Mouse (Mus musculus): ENCODE data around the gene 5830473C10Rik. TPM values are rescaled to one million over a fixed set of nuclear protein-coding genes. Genes with fewer than 3 reads are reported as not detected.
A peak's percentile ranks its signal among the peaks of the same experiment; 100 is the strongest.

The 5830473C10Rik gene
- polyA plus RNA-seq, 1 experiment from 2014 or later = not detected

- no peak; the same call in 1 of the 2 replicates for ATAC-seq (ENCODE audit: extremely low read depth, insufficient number of reproducible peaks, low FRiP score, low TSS enrichment)
- H3K27ac ChIP-seq (replicated peaks) = no peak overlapping the region
- H3K4me3 ChIP-seq = no peak overlapping the region
- H3K4me1 ChIP-seq = peaks cover 21% of the 10 kb centered on the region
- H3K9ac ChIP-seq = no peak overlapping the region
- no peak overlapping the region for H3K4me2 ChIP-seq
- H3K36me3 ChIP-seq = no peaks in the 10 kb centered on the region
- no peaks in the 10 kb centered on the region for H3K27me3 ChIP-seq (replicated peaks)
- H3K9me3 ChIP-seq = no peaks in the 10 kb centered on the region
Observed at GRCm38 (mm10) chr5:90568338-90568737, 7.4 kb downstream of the 5830473C10Rik start.

GRCm38 (mm10) chr5:90571216-90571615 lies 10.3 kb downstream of the 5830473C10Rik start:
- ATAC-seq (ENCODE audit: extremely low read depth, insufficient number of reproducible peaks, low FRiP score, low TSS enrichment) = no peak

GRCm38 (mm10) chr5:90577751-90578150 lies 16.8 kb downstream of the 5830473C10Rik start:
- H3K4me1 ChIP-seq = no peaks in the 10 kb centered on the region
- H3K4me3 ChIP-seq = no peak overlapping the region
- no peak for ATAC-seq (ENCODE audit: extremely low read depth, insufficient number of reproducible peaks, low FRiP score, low TSS enrichment)
- no peak overlapping the region for H3K4me2 ChIP-seq
- no peaks in the 10 kb centered on the region for H3K27me3 ChIP-seq (replicated peaks)
- H3K27ac ChIP-seq (replicated peaks) = no peak overlapping the region
- WGBS = 73% methylated on average over 9 of the region's 9 CpGs
- H3K9ac ChIP-seq = no peak overlapping the region
- H3K9me3 ChIP-seq = 0 out of 2 replicates have a peak, but pooled peaks cover 4% of the 10 kb centered on the region
- H3K36me3 ChIP-seq = no peaks in the 10 kb centered on the region

More at GRCm38 (mm10) chr5:90571216-90571615, 10.3 kb downstream of the 5830473C10Rik start:
- H3K4me1 ChIP-seq = peaks cover 21% of the 10 kb centered on the region
- no peak overlapping the region for H3K27ac ChIP-seq (replicated peaks)
- WGBS = 62% methylated on average over 3 of the region's 3 CpGs
- no peak overlapping the region for H3K4me2 ChIP-seq
- no peaks in the 10 kb centered on the region for H3K9me3 ChIP-seq
- no peaks in the 10 kb centered on the region for H3K27me3 ChIP-seq (replicated peaks)
- no peak overlapping the region for H3K4me3 ChIP-seq
- no peaks in the 10 kb centered on the region for H3K36me3 ChIP-seq
- no peak overlapping the region for H3K9ac ChIP-seq

- no peak for ATAC-seq (ENCODE audit: extremely low read depth, insufficient number of reproducible peaks, low FRiP score, low TSS enrichment)
- H3K4me3 ChIP-seq = no peak overlapping the region
- no peaks in the 10 kb centered on the region for H3K27me3 ChIP-seq (replicated peaks)
- whole genome bisulfite sequencing = 83% methylated on average over 9 of the region's 9 CpGs
- no peak overlapping the region for H3K9ac ChIP-seq
- H3K4me1 ChIP-seq = no peaks in the 10 kb centered on the region
- H3K4me2 ChIP-seq = no peak overlapping the region
- H3K27ac ChIP-seq (replicated peaks) = no peak overlapping the region
- H3K9me3 ChIP-seq = 0 out of 2 replicates have a peak, but pooled peaks cover 4% of the 10 kb centered on the region
- H3K36me3 ChIP-seq = no peaks in the 10 kb centered on the region
Observed at GRCm38 (mm10) chr5:90579556-90579955, 18.6 kb downstream of the 5830473C10Rik start.

DNA sequence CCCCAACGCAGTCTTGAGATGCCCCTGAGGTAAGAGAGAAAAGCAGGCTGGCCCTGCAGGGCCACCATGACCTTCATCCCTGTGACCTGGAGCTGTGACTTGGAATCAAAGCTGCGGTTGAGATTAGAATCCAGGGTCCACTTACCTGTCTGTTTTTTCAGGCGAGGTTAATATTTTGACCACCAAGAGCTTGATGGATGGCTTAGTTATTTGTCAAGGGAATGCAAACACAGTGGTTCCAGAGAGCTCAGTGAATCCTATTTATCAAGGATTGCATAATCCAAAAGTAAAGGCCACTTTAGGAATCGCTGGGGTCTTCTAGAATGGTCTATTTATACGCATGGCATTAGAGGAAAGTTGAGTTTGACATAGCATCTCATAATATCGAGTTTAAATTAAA lies 21.3 kb downstream of the 5830473C10Rik start:
- no peak overlapping the region for H3K27ac ChIP-seq (replicated peaks)
- H3K27me3 ChIP-seq (replicated peaks) = no peaks in the 10 kb centered on the region
- H3K4me2 ChIP-seq = no peak overlapping the region
- 79% methylated on average over 6 of the region's 6 CpGs for WGBS
- no peaks in the 10 kb centered on the region for H3K4me1 ChIP-seq
- no peaks in the 10 kb centered on the region for H3K36me3 ChIP-seq
- ATAC-seq (ENCODE audit: extremely low read depth, insufficient number of reproducible peaks, low FRiP score, low TSS enrichment) = no peak
- no peak overlapping the region for H3K9ac ChIP-seq
- 0 out of 2 replicates have a peak, but pooled peaks cover 4% of the 10 kb centered on the region for H3K9me3 ChIP-seq
- H3K4me3 ChIP-seq = no peak overlapping the region

GRCm38 (mm10) chr5:90584799-90585198 lies 23.9 kb downstream of the 5830473C10Rik start:
- WGBS = 65% methylated on average over 7 of the region's 7 CpGs
- Histone ChIP-seq H3K27me3 (replicated peaks) (no peaks in the 10 kb centered on the region), H3K4me1 (no peaks in the 10 kb centered on the region), H3K4me2 (no peak overlapping the region), H3K9me3 (0 out of 2 replicates have a peak, but pooled peaks cover 4% of the 10 kb centered on the region), H3K4me3 (no peak overlapping the region), H3K36me3 (no peaks in the 10 kb centered on the region), H3K9ac (no peak overlapping the region), H3K27ac (replicated peaks) (no peak overlapping the region)
- ATAC-seq (ENCODE audit: extremely low read depth, insufficient number of reproducible peaks, low FRiP score, low TSS enrichment) = no peak

DNA sequence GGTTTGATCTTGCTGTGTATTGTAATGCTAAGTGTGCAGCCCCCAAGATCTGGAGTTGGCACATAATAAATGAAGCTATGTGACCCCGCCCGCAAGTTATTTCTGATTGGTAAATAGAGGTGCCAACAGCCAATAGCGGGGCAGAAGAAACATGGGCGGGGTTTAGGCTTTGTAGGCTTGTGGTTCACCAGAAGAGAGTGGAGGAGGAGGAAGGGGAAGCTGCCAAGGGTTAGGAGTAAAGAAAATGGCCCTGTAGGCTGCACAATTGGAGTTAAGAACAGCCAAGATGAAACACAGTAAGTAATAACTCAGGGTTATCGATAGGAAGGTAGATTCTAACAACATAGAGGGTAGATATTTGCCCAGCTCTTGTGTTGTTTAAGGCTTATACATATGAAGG lies 25.6 kb downstream of the 5830473C10Rik start:
- Histone ChIP-seq H3K9ac (no peak overlapping the region), H3K4me3 (no peak overlapping the region), H3K4me1 (no peaks in the 10 kb centered on the region), H3K27me3 (replicated peaks) (no peaks in the 10 kb centered on the region), H3K36me3 (no peaks in the 10 kb centered on the region), H3K27ac (replicated peaks) (no peak overlapping the region), H3K9me3 (no peaks in the 10 kb centered on the region), H3K4me2 (no peak overlapping the region)
- ATAC-seq (ENCODE audit: extremely low read depth, insufficient number of reproducible peaks, low FRiP score, low TSS enrichment) = no peak
- WGBS = 73% methylated on average over 5 of the region's 5 CpGs

DNA sequence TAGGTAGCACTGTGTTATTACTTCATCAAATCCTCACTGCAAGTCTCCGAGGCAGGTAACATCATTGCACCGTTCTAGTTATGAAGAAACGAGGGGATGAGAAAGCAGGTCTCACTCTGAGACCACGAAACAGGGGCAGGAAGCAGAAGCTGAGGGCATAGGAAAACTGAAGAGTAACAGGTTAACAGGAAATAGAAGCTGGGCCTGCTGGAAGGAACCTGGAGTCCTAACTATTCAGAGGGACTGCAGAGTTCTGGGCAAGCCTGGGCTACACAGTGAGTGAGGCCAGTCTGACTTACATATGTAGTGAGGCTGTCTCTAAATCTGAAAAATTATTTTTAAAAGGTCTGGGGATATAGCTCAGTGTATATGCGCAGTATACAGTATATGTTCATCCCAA lies 27.2 kb downstream of the 5830473C10Rik start:
- H3K9ac ChIP-seq = no peak overlapping the region
- no peaks in the 10 kb centered on the region for H3K27me3 ChIP-seq (replicated peaks)
- ATAC-seq (ENCODE audit: extremely low read depth, insufficient number of reproducible peaks, low FRiP score, low TSS enrichment) = no peak
- H3K4me2 ChIP-seq = no peak overlapping the region
- no peaks in the 10 kb centered on the region for H3K9me3 ChIP-seq
- no peak overlapping the region for H3K27ac ChIP-seq (replicated peaks)
- H3K4me3 ChIP-seq = no peak overlapping the region
- H3K36me3 ChIP-seq = no peaks in the 10 kb centered on the region
- no peaks in the 10 kb centered on the region for H3K4me1 ChIP-seq
- WGBS = 80% methylated on average over 5 of the region's 5 CpGs

- H3K4me3 ChIP-seq = peak overlapping the region; percentile 51
- H3K27ac ChIP-seq (replicated peaks) = no peak overlapping the region
- WGBS = 22% methylated on average over 25 of the region's 25 CpGs
- no peaks in the 10 kb centered on the region for H3K4me1 ChIP-seq
- H3K9ac ChIP-seq = peak overlapping the region; percentile 73
- no peak for ATAC-seq (ENCODE audit: extremely low read depth, insufficient number of reproducible peaks, low FRiP score, low TSS enrichment)
- no peaks in the 10 kb centered on the region for H3K27me3 ChIP-seq (replicated peaks)
- H3K36me3 ChIP-seq = no peaks in the 10 kb centered on the region
- H3K4me2 ChIP-seq = peak overlapping the region; percentile 77
- H3K9me3 ChIP-seq = no peaks in the 10 kb centered on the region
Observed at GRCm38 (mm10) chr5:90588708-90589595, 28.0 kb downstream of the 5830473C10Rik start.

DNA sequence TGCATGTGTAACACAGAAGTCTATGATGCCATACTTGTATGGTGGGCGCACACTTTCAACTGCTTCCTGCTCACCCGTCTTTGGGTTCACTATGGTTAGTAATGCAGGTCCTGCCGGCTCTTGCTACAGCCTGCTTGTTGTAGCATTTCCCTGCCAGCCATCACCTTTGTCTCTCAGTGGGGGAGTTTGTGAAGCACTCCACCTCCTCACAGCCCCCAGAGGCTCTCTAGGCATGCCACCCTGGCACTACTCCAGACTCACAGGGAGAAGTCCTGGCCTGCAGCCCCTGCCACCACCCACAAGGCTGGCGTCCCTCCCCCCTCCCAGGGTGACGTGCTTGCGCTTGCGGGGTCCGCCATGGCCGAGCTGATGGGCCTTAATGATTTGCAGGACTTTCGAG lies 29.8 kb downstream of the 5830473C10Rik start:
- H3K9me3 ChIP-seq = no peaks in the 10 kb centered on the region
- 83% methylated on average over 10 of the region's 10 CpGs for WGBS
- no peaks in the 10 kb centered on the region for H3K27me3 ChIP-seq (replicated peaks)
- no peak overlapping the region for H3K27ac ChIP-seq (replicated peaks)
- H3K4me2 ChIP-seq = no peak overlapping the region
- no peak overlapping the region for H3K4me3 ChIP-seq
- no peak for ATAC-seq (ENCODE audit: extremely low read depth, insufficient number of reproducible peaks, low FRiP score, low TSS enrichment)
- H3K4me1 ChIP-seq = no peaks in the 10 kb centered on the region
- no peaks in the 10 kb centered on the region for H3K36me3 ChIP-seq
- H3K9ac ChIP-seq = no peak overlapping the region

DNA sequence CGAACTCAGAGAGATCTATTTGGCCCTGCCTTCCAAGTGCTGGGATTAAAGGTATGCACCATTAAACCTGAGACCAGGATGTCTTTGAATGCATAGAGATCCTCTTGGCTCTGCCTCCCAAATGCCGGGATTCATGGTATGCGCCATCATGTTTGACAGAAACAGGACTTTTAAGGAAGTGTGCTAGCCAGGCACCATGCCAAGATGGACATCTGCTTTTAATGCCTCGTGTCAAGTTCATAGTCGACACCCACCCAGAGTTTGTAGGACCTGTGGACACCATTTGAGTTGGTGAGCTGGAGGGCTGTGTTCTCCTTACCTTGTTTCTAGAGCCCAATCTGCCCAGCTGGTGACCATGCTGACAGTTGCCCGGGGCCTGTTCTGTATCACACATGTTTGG lies 31.0 kb downstream of the 5830473C10Rik start:
- no peak for ATAC-seq (ENCODE audit: extremely low read depth, insufficient number of reproducible peaks, low FRiP score, low TSS enrichment)
- Histone ChIP-seq H3K27me3 (replicated peaks) (no peaks in the 10 kb centered on the region), H3K4me2 (no peak overlapping the region), H3K36me3 (no peaks in the 10 kb centered on the region), H3K9ac (no peak overlapping the region), H3K9me3 (no peaks in the 10 kb centered on the region), H3K4me1 (no peaks in the 10 kb centered on the region), H3K4me3 (no peak overlapping the region), H3K27ac (replicated peaks) (no peak overlapping the region)
- WGBS = 64% methylated on average over 6 of the region's 6 CpGs

GRCm38 (mm10) chr5:90594945-90595344 lies 34.0 kb downstream of the 5830473C10Rik start:
- WGBS = 70% methylated on average over 13 of the region's 13 CpGs
- ATAC-seq (ENCODE audit: extremely low read depth, insufficient number of reproducible peaks, low FRiP score, low TSS enrichment) = no peak

More at GRCm38 (mm10) chr5:90594945-90595344, 34.0 kb downstream of the 5830473C10Rik start:
- Histone ChIP-seq H3K9ac (no peak overlapping the region), H3K27me3 (replicated peaks) (no peaks in the 10 kb centered on the region), H3K4me2 (no peak overlapping the region), H3K9me3 (no peaks in the 10 kb centered on the region), H3K4me1 (no peaks in the 10 kb centered on the region), H3K27ac (replicated peaks) (no peak overlapping the region), H3K4me3 (no peak overlapping the region), H3K36me3 (no peaks in the 10 kb centered on the region)

Data from heart, embryonic 13.5 days (tissue).